Mouse (Mus musculus) cerebellum, adult 8-10 months (tissue): ENCODE measurements around the gene Dhx40.
"Not testable (repeated sequence)": the region's sequence is repeated elsewhere in the genome, so short reads cannot be mapped to it uniquely, and the experiment has no call there.

Experiments used
- DNase-seq: peaks from one replicate; pipeline ENCODE4 v3.0.0; 2022

The Dhx40 gene

DNA sequence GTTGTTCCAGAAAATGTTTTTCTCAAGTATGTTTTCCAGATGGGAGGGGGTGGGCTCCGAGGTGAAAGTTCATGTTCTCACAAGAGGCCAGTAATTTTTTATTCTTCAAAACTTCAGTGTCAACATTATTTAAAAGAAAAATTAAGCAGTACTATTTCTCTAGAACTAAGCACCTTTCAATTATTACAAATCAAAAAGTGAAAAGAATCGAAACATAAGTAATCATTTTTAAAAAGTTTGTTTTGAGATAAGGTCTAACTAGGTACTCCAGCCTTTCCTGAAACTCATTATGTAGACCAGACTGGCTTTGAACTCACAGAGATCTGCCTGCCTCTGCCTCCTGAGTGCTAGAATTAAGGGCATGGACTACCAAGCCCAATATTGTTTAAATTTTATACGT is 8.7 kb upstream of the Dhx40 start:
- DNase-seq = not testable (repeated sequence)

DNA sequence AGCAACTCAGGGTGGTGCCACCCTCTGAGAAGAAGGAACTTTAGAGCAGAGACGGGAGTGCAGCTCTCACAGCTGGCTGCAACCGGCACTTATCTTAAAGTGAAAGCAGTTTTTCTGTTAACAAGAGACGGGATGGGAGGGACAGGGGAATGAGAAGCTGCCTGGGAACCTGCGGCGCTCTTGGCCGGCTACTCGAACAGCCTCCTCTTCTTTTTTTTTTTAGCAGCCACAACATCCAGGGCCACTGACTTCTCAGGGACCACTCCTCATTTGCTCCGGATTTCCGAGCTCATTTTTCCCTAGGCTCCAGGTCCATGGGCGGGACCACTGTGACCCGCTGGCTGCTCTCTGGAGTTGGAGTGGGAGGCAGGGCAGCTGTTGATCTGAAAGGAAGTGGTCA is 6.9 kb upstream of the Dhx40 start:
- not testable (repeated sequence) for DNase-seq

DNA sequence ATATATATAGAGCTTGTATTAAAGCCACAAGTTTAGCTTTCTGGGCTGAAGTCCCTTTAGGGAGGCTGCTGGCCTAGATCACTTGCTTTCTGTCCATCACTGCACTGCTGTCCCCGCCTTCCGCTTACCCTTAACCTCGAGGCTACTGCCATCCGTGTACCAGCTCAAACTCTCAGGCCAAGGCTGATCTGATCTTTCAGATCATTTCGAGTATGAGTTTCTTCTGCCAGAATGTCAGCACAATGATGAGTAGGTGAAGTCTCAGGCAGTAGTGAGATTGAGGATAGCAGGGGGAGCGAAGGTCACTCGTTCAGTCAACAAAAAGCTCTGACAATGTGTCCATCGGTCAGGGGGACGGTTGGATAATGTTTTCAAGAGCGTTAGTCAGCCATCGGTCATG is 5.7 kb upstream of the Dhx40 start:
- DNase-seq = not testable (repeated sequence)

DNA sequence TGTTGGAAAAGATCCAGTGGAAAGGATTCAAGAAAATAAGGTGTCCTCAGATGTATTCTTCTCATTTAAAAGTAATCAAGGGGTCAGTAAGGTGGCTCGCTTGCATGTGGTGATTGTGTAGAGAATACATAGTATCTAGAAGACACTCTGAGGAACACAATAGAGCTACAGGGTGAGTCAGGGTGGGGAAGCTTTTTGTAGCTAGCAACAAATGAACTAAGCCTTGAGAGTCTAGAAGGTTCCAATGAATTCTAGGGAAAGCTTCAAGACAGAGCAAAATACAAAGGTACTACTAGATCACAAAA is 3.7 kb upstream of the Dhx40 start:
- DNase-seq = no peak

DNA sequence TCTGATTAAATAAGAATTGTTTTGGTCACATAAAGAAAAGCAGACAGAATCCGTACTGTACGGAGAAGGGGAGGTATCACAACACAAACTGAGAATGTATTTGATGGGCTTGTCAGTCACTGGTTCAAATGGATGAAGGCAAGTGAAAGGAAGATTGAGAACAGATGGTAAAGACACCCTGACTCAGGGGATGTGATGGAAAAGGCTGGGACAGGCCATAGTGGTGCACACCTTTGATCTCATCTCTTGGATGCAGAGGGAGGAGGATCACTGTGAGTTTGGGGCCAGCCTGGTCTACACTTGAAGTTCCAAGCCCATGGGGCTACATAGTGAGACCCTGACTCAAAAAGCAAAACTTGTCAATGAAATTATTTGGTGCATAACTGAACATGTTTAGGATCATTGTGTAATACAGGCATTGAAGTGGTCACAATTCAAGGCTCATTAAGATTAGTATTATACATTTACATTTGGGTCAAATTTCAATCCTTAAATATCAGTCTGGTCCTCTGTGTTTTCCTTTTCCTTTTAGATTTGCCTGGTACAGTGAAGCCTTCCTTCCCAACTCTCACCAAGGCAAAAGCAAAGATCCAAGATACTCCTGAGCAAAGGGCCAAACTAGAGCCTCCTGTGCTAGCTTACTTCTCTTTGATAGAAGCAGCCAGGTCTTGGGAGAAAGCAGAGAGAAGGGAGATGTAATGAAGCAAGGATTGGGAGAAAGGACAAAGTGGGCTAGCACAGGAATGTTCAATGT is 3.2 kb upstream of the Dhx40 start:
- DNase-seq = no peak

DNA sequence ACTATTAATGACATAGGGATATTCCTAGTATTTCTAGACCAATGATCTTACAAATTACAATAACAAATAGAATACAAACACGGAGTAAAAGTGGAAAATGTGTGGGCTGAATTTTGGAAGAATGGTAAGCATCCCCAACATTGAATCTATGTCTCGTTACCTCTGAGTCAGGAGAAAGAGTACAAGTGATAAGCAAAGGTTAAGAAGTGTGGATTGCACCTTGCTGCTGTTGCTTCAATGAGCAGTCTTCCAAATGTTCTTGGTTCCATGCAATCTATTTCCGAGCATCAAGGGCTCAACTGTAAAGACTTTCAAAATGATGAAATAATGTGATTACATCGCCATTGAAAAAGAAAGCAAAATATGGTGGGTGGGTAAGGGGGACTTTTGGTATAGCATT is 2.3 kb upstream of the Dhx40 start:
- DNase-seq = no peak

DNA sequence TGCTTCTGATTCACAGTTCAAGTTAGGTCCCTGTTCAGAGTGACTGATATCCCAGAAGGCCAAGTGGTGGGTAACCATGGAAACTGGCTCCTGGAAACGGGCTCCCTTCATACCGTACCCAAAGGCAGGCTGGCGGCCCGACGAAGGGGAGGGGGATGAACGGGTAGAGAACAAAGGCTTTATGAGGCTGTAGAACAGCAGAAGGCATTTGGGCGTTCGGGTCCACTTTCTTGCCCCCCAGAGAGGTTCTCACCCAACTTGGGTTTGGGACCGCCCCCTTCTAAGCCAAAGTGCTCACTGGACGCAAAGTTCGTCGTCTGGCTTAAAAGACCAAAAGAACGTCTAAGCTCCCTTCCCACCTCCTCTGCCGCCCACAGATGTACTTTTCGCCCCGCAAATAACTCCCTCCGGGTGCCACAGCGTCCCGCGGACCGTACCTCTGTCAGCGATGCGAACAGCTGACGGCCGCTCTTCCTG is 507 bp downstream of the Dhx40 start:
- no peak for DNase-seq

DNA sequence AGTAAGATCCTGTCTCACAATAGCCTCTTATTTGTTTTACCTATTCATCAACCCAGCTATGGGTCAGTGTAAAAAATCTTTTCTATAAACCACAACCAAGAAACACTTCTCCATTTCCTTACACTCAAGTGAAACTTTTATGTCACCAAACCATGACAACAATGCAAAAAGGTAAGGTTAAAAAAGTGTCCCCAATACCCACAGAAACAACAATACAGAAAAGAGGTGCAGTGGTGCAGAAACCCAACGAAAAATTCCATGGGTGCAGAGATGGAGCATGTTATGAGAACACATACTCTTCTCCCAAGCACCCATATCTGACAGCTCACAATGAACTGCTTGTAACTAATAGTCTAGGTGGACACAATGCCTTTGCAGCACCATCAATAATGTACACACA is 13.4 kb downstream of the Dhx40 start:
- DNase-seq = no peak

DNA sequence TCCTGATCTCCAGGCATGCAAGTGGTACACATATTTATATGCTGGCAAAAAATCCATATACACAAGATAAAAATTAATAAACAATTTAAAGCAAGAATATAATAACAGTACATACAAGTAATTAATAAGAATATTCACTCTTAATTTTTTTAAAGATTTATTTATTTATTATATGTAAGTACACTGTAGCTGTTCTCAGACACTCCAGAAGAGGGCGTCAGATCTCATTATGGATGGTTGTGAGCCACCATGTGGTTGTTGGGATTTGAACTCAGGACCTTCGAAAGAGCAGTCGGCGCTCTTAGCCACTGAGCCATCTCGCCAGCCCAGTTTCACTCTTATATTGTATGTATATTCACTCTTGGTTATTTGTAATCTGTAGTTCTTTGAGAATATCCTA is 20.1 kb downstream of the Dhx40 start:
- DNase-seq = not testable (repeated sequence)

DNA sequence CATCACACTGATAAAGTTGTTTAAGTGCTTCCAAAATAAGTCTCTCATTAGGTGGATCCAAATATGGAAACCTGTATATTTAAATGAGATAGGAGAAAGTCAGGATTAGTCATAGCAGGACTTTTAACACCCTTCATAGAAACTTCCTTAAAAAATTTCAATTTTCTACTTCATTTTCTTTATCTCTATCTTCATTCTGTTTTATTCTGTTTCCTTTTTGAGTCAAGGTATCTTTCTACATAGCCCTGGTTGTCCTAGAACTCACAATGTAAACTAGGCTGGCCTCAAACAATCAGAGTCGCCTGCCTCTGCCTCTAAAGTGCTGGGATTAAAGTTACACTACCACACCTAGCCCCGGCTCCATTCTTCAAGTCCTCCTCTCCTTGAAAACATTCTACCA is 21.8 kb downstream of the Dhx40 start:
- no peak for DNase-seq

DNA sequence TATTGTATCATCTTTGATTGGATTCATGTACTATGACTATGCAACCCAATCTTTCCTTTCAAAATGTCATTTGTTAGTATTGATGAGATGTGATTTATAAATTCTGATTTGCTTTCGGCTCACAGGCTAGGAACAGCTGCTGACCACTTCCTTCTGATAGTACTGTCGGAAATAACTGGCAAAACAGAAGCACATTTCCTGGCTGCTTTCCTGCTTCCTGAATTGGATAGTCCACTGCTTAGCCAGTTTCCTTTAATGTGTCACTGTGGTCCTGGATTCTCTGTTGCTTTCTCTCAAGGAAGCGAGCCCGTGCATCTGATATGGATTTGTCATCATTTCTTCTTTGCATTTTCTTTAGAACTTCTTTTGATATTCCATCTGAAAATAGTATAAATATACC is 37.7 kb downstream of the Dhx40 start:
- no peak for DNase-seq

DNA sequence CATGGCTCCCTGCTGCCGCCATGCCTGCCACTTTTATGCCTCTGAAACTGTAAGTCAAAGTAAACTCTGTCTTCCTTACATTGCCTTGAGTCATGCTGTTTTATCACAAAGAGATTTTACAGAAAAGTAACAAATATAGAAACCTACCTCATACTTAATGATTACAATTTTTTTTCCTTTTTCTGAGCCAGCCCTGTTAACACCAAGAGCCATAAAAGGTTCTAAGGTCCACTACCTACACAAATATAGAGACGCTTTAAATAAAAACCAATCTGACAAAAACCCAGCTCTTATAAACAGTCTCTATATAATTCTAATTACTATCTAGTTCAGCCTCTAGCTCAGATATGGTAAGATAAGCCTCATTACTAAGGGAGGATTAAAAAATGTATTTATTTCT is 43.0 kb downstream of the Dhx40 start:
- no peak for DNase-seq

DNA sequence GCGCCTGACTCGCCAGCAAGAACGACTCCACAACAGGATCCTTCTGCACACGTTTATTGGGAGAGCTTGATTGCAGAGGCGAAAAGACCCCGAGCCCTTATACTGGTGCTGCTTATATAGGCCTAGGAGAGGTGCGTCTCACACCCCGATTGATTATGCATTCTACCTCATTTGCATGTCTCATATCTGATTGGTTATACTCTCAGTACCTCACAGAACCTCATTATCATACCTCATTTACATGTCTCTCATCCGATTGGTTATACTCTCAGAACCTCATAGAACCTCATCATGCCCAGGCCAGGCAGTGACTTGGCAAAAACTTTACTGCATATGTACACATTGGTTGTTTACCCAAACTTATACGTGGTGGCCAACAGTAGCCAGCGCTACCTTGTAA is 44.4 kb downstream of the Dhx40 start:
- DNase-seq = not testable (repeated sequence)

DNA sequence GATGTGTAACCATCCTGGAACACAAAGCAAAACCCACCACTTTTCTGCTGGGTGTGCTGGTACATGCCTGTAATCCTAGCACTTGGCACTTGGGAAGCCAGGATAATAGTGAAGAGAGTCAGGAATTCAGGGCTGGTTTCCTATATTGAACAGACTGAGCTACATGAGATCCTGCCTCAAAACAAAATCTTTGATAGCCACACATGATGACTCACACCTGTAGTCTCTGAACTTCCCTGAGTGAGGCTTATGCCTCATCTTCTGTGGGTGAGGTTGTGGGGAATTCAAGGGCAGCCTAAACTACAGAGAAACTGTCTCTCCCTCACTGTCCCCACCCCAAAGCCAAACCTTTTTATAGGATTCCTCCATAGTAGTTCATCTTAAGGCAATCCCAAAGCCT is 47.2 kb downstream of the Dhx40 start:
- no peak for DNase-seq

DNA sequence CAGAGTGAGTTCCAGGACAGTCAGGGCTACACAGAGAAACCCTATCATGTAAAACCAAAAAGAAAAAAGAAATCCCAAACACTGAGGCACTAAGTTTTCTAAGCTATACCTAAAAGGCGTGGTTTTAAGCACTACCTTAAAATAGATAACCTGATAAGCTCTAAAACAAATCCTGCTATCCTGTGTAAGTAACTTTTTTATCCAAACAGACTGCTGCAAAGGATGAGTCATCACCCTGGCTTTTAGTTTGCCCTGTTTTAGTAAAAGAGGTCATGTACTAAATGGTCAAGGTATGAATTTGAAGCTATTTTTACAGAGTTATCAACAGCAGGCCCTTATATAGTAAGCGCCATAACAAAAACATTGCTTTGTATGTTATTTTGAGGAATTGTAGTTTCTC is 47.7 kb downstream of the Dhx40 start:
- DNase-seq = no peak

DNA sequence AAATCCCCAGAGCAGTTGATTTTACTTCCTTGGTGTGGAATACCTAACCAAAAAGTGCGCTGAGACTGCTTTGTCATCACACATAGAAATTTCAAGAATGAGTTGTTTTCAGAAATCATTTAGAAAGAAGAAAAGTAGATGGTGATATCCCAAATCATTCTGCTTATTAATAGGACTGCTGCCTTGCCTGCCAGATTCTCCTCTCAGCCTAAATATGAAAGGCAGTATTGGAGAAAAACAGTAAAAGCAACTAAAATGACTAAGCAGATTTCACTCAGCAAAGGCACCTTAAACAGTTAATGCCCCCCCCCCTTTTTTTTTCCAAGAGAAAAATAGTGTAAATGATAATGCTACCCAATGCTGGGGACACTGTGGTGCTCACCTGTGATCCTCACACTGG is 48.3 kb downstream of the Dhx40 start:
- no peak for DNase-seq

DNA sequence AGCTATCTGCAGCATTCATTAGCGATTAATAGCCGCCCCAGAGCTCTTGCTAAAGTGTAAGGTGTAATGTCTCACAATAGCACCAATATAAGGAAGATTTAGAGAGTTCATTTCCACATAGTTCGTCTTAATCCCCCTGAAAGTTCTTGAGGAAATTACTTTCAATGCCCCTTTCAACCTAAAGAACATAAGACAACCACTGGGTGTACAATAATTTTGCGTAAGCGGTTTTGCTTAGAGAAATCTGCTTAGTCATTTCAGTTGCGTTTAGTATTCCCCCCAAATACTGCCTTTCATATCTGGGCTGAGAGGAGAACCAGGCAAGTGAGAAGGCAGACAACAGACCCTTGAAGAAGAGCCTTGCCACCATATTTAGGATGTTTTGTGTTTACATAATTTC is 49.0 kb downstream of the Dhx40 start:
- no peak for DNase-seq

DNA sequence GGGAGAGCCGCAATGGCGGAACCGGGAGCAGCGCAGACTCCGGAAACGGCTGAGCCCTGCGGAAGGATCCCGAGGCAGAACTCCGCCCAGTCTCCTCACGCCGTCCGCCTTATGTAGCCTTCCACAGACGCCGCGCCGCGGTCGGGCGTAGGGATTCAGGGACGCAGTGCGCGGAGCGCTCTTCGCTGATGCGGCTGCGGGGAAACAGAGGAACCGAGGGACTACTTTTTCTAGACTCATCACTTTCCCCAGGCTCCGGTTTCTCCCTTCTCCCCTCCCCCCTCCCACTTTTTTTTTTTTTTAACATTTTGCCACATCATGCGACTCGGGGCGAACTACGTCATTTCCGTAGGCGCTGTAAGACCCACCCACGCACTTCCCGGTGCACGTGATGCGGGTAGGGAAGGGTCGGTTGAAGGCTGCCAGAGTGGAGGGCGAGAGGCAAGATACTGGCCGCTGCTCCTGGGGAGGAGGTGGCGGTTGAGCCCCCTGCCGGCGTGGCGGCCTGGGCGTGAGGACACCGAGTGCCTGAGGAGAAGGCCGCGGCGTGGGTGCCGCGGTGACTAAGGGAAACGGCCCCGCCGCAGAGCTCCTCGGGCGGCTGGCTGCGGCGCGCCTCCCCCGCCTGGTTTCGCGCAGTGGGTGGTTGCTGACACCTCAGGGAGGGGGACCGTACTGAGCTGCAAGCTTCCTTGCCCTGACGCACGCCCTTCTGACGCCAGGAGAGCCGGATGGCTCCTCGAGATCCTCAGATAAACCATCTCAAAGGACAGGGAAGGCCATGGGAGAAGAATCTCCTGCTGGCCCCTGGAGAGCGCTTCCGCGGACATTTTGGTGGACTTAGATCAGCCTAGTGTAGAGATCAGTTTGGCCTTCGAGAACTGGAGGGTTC is 49.8 kb downstream of the Dhx40 start, which contains the start of gene Cltc:
Gene Cltc (minus strand): TSS at position 86 of the 892 bp plus-strand sequence.
- peak; percentile 98 for DNase-seq

DNA sequence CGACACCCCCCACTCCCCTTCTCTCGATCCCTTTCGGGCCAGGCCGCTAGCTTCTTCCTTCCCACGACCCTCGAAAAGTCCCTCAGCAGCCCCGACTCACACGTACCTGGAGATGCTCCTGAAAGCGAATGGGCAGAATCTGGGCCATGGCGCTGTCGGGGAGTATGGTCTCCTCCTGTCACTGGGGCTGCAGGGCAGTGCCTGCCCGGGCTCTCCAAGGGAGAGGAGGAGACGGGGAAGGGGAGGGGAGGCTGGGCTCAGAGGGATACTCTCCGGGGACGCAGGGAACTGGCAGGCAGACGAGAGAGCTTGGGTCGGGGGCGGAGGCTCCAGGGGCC is 50.4 kb downstream of the Dhx40 start:
- DNase-seq = no peak

DNA sequence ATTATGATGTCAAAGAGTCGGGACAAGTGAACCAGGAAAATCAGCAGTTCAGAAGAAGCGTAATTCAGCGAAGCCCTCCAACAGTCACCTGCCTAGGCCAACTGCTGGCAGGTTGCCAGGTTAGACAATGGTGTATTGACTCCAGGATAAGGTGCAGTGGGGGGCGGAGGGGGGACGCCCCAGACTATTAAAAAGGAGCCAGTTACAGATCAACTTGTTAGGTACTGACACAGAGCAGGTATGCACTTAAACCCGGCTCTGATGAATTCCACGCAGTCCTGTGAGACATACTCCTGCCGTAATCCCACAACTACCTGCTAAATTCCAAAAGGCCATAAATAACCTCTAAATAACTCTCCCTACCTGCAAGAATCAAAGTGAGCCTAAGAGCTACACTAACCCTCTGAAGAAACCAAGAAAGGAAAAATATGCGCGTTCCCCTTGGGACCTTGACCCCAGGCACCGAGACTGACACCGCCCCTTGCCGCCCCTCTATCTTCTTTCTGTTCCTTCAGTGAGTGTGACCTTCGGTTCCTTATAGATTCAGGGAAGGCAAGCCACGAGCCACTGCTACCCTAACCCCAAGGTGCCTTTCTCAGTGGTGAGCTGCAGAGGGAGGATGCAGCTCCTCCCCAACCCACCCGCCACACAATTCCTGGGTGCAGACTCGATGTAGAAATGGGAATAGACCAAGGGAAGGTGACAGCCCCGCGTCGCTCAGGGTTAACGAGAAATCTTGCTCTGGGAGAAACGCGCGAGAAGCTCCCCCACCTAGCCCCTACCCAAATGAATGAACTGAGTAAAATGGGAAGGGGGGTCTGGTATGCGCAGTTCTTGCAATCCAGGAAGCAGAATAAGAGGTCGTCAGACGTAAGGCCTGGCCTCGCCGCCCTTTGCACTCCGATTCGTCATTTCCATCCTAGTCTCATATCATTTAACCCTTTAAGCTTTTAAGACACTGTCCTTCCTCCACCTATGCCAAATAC is 51.1 kb downstream of the Dhx40 start:
- peak; percentile 47 for DNase-seq

DNA sequence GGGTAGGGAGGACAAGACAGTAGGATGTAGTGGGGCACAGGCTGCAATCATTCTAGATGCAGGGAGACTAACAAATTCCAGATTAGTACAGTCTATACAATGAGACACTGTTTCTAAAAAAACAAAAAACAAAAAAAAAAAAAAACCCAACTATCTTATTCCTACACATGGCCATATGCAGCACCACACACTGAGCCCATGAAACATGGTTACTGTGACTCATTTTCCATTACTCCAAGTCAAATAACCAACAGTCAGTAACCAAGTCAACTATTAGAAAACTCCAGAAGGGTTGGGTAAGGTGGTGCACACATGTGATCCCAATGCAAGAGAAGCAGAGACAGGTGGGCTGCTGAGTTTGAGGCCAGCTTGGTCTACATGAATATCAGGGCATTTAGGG is 55.1 kb downstream of the Dhx40 start:
- no peak for DNase-seq

DNA sequence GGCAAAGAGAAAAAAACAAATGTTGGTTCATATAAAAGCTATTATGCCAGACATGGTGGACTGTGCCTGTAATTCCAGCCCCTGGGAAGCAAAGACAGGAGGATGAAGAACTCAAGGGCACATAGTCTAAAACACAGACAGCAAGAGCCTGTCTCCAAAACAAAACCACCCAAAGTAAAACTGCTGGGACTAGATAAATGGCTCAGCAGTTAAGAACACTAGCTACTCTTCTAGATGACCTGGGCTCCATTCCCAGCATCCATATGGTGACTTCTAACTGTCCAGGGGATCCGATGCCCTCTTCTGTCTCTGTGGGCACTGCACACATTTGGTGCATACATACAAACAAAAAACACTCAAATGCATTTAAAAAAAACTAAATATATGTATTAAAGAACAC is 56.5 kb downstream of the Dhx40 start:
- DNase-seq = no peak

DNA sequence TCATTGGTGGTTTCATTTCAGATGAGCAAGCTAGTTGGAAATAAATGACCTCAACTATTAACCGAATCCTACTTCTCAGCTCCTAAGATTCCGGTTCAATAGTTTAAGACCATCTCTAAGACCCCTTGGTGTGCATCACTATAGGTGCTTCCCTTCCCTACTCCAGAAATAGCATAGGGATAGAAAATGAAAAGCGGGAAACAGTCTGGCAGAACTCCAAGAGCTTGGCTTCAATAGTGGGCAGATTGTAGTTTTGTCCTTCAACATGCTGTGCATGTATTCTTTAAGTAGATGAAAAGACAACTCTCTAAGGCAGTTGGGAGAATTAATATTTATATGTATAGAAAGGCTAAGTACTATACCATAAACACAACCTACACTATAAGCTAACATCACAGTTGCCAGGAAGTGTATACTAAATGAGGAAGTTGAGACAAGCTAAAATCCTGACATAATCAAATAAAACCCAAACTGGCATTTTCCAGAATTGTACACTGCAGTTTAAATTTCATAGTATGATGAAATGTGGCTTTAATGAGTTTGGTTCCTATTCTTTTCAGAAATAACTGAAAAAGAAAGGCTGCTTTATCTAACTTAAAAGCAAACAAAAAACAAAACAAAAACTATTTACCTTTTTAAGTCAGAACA is 57.6 kb downstream of the Dhx40 start:
- DNase-seq = peak; percentile 37
